Mouse (Mus musculus) retina, postnatal 7 days (tissue): Measurements from ENCODE around the gene Coq8b.

Experiments
- DNase-seq: peaks from one replicate; pipeline ENCODE4 v3.0.0-alpha.2; 2012; ENCODE audit warnings: low read depth, low spot score

The Coq8b gene

GRCm38 (mm10) chr7:27307551-27307950 is 74.7 kb downstream of the Coq8b start:
- DNase-seq: no peak
